Mouse (Mus musculus): ENCODE results near the gene Setd1a. TPM values are rescaled to one million over a fixed set of nuclear protein-coding genes. Genes with fewer than 3 reads are reported as not detected.

Setd1a gene
- total and polyA plus RNA-seq, 2 experiments from 2014 or later: 7.5 to 7.6 TPM

GRCm38 (mm10) chr7:127817776-127818175 is 41.3 kb downstream of the Setd1a start:
- no peak for ATAC-seq (ENCODE audit: insufficient read depth, low read depth)
- Histone ChIP-seq H3K27me3 (ENCODE audit: control insufficient read depth, insufficient read depth, low read length) (no peaks in the 10 kb centered on the region), H3K27ac (ENCODE audit: low read depth) (no peak overlapping the region), H3K36me3 (replicated peaks; ENCODE audit: control insufficient read depth, insufficient read depth, low read length) (no peaks in the 10 kb centered on the region), H3K9me3 (replicated peaks; ENCODE audit: control insufficient read depth, low read length) (no peaks in the 10 kb centered on the region), H3K4me1 (ENCODE audit: control insufficient read depth, insufficient read depth) (peaks cover 7% of the 10 kb centered on the region; the same call in 1 of the 2 replicates), H3K4me3 (ENCODE audit: low read depth, low read length) (no peak overlapping the region), H3K9ac (replicated peaks; ENCODE audit: low read depth, low read length) (no peak overlapping the region), H3K4me2 (ENCODE audit: low read depth, low read length) (no peak overlapping the region)
- no peak for TF ChIP-seq EP300 (IDR thresholded peaks at IDR 0.05; ENCODE audit: low read depth)
- no peak for TF ChIP-seq CTCF (IDR thresholded peaks at IDR 0.05; ENCODE audit: low read depth)
- DNase-seq (ENCODE audit: low spot score): no peak
- 77% methylated on average over 5 of the region's 5 CpGs for WGBS

- Histone ChIP-seq H3K4me3 (ENCODE audit: low read depth, low read length) (no peak overlapping the region), H3K4me2 (ENCODE audit: low read depth, low read length) (no peak overlapping the region), H3K27me3 (ENCODE audit: control insufficient read depth, insufficient read depth, low read length) (peaks cover 15% of the 10 kb centered on the region; the same call in 1 of the 2 replicates), H3K4me1 (ENCODE audit: control insufficient read depth, insufficient read depth) (peaks cover 3% of the 10 kb centered on the region; the same call in 1 of the 2 replicates), H3K9me3 (replicated peaks; ENCODE audit: control insufficient read depth, low read length) (no peaks in the 10 kb centered on the region), H3K9ac (replicated peaks; ENCODE audit: low read depth, low read length) (no peak overlapping the region), H3K27ac (ENCODE audit: low read depth) (peak overlapping the region; percentile 50), H3K36me3 (replicated peaks; ENCODE audit: control insufficient read depth, insufficient read depth, low read length) (no peaks in the 10 kb centered on the region)
- WGBS: 57% methylated on average over 13 of the region's 13 CpGs
- TF ChIP-seq CTCF (IDR thresholded peaks at IDR 0.05; ENCODE audit: low read depth): no peak
- no peak for TF ChIP-seq EP300 (IDR thresholded peaks at IDR 0.05; ENCODE audit: low read depth)
- ATAC-seq (ENCODE audit: insufficient read depth, low read depth) (no peak), DNase-seq (ENCODE audit: low spot score) (no peak)
These were observed 44.5 kb downstream of the Setd1a start for GRCm38 (mm10) chr7:127820836-127821509.

- no peak overlapping the region for H3K4me2 ChIP-seq (ENCODE audit: low read depth, low read length)
- no peak overlapping the region for H3K4me3 ChIP-seq (ENCODE audit: low read depth, low read length)
- peaks cover 15% of the 10 kb centered on the region; the same call in 1 of the 2 replicates for H3K27me3 ChIP-seq (ENCODE audit: control insufficient read depth, insufficient read depth, low read length)
- DNase-seq (ENCODE audit: low spot score) (no peak), ATAC-seq (ENCODE audit: insufficient read depth, low read depth) (no peak)
- H3K9me3 ChIP-seq (replicated peaks; ENCODE audit: control insufficient read depth, low read length): no peaks in the 10 kb centered on the region
- H3K27ac ChIP-seq (ENCODE audit: low read depth): no peak overlapping the region
- no peaks in the 10 kb centered on the region for H3K36me3 ChIP-seq (replicated peaks; ENCODE audit: control insufficient read depth, insufficient read depth, low read length)
- TF ChIP-seq EP300 (IDR thresholded peaks at IDR 0.05; ENCODE audit: low read depth) (no peak), CTCF (IDR thresholded peaks at IDR 0.05; ENCODE audit: low read depth) (no peak)
- H3K4me1 ChIP-seq (ENCODE audit: control insufficient read depth, insufficient read depth): no peaks in the 10 kb centered on the region; the same call in 1 of the 2 replicates
- no peak overlapping the region for H3K9ac ChIP-seq (replicated peaks; ENCODE audit: low read depth, low read length)
- WGBS: 77% methylated on average over 3 of the region's 3 CpGs
These were observed 46.0 kb downstream of the Setd1a start for GRCm38 (mm10) chr7:127822494-127822893.

- no peak overlapping the region for H3K27ac ChIP-seq (ENCODE audit: low read depth)
- H3K4me1 ChIP-seq (ENCODE audit: control insufficient read depth, insufficient read depth): no peaks in the 10 kb centered on the region; the same call in 1 of the 2 replicates
- H3K9me3 ChIP-seq (replicated peaks; ENCODE audit: control insufficient read depth, low read length): no peaks in the 10 kb centered on the region
- H3K4me2 ChIP-seq (ENCODE audit: low read depth, low read length): peak overlapping the region; percentile 62
- peak overlapping the region; percentile 46 for H3K9ac ChIP-seq (replicated peaks; ENCODE audit: low read depth, low read length)
- TF ChIP-seq EP300 (IDR thresholded peaks at IDR 0.05; ENCODE audit: low read depth): no peak
- no peak for TF ChIP-seq CTCF (IDR thresholded peaks at IDR 0.05; ENCODE audit: low read depth)
- WGBS: 75% methylated on average over 11 of the region's 11 CpGs
- peak overlapping the region; percentile 47 for H3K4me3 ChIP-seq (ENCODE audit: low read depth, low read length)
- peaks cover 15% of the 10 kb centered on the region; the same call in 1 of the 2 replicates for H3K27me3 ChIP-seq (ENCODE audit: control insufficient read depth, insufficient read depth, low read length)
- DNase-seq (ENCODE audit: low spot score): no peak
- no peaks in the 10 kb centered on the region for H3K36me3 ChIP-seq (replicated peaks; ENCODE audit: control insufficient read depth, insufficient read depth, low read length)
- no peak for ATAC-seq (ENCODE audit: insufficient read depth, low read depth)
These were observed 47.0 kb downstream of the Setd1a start for GRCm38 (mm10) chr7:127823236-127824171.

- H3K9ac ChIP-seq (replicated peaks; ENCODE audit: low read depth, low read length): peak within 1 kb of the TSS; percentile 46
- no peaks in the 10 kb centered on the region; the same call in 1 of the 2 replicates for H3K4me1 ChIP-seq (ENCODE audit: control insufficient read depth, insufficient read depth)
- peaks cover 15% of the 10 kb centered on the region; the same call in 1 of the 2 replicates for H3K27me3 ChIP-seq (ENCODE audit: control insufficient read depth, insufficient read depth, low read length)
- H3K4me2 ChIP-seq (ENCODE audit: low read depth, low read length): peak within 1 kb of the TSS; percentile 62
- no peaks in the 10 kb centered on the region for H3K9me3 ChIP-seq (replicated peaks; ENCODE audit: control insufficient read depth, low read length)
- H3K27ac ChIP-seq (ENCODE audit: low read depth): no peak within 1 kb of the TSS
- no peaks in the 10 kb centered on the region for H3K36me3 ChIP-seq (replicated peaks; ENCODE audit: control insufficient read depth, insufficient read depth, low read length)
- DNase-seq (ENCODE audit: low spot score) (no peak), ATAC-seq (ENCODE audit: insufficient read depth, low read depth) (no peak)
- no peak for TF ChIP-seq CTCF (IDR thresholded peaks at IDR 0.05; ENCODE audit: low read depth)
- no peak for TF ChIP-seq EP300 (IDR thresholded peaks at IDR 0.05; ENCODE audit: low read depth)
- H3K4me3 ChIP-seq (ENCODE audit: low read depth, low read length): peak within 1 kb of the TSS; percentile 47
- 8% methylated on average over 37 of the region's 38 CpGs for WGBS
These were observed 47.9 kb downstream of the Setd1a start, which contains the start of the genes Stx4a and Stx1b for GRCm38 (mm10) chr7:127824176-127824871. Gene Stx4a, plus strand, starts transcription at chr7:127824294. Gene Stx1b, minus strand, starts transcription at chr7:127824549.

Data from heart, postnatal 0 days (tissue).